Mouse (Mus musculus) T-cell, adult 2 months (primary cell): ENCODE measurements around the gene Tyw1.
"Not testable (repeated sequence)": the region's sequence is repeated elsewhere in the genome, so short reads cannot be mapped to it uniquely, and the experiment has no call there.

Experiments used
- DNase-seq: peaks from one replicate; pipeline ENCODE4 v3.0.0; 2022; ENCODE audit warnings: low spot score

The Tyw1 gene

GRCm38 (mm10) chr5:130255017-130255720 is at the start of gene Tyw1, which contains the start of gene Sbds:
TSS of gene Tyw1 (plus strand) at chr5:130255619.
TSS of gene Sbds (minus strand) at chr5:130255530.
- DNase-seq = peak; percentile 98

GRCm38 (mm10) chr5:130207299-130207698 is 48.1 kb upstream of the Tyw1 start:
- DNase-seq = no peak

GRCm38 (mm10) chr5:130212956-130213355 is 42.5 kb upstream of the Tyw1 start:
- no peak for DNase-seq

GRCm38 (mm10) chr5:130216781-130217180 is 38.6 kb upstream of the Tyw1 start, which contains the start of gene Tmem248:
TSS of gene Tmem248 (plus strand) at chr5:130217081.
- no peak for DNase-seq

- no peak for DNase-seq
Measured at GRCm38 (mm10) chr5:130217406-130217805, 38.0 kb upstream of the Tyw1 start.

- no peak for DNase-seq
Measured at GRCm38 (mm10) chr5:130218336-130218735, 37.1 kb upstream of the Tyw1 start.

- DNase-seq = no peak
Measured at GRCm38 (mm10) chr5:130221316-130221715, 34.1 kb upstream of the Tyw1 start.

- DNase-seq = no peak
Measured at GRCm38 (mm10) chr5:130221760-130222145, 33.7 kb upstream of the Tyw1 start.

GRCm38 (mm10) chr5:130222146-130223004 is 33.0 kb upstream of the Tyw1 start:
- DNase-seq = peak; percentile 91

GRCm38 (mm10) chr5:130226790-130227189 is 28.6 kb upstream of the Tyw1 start:
- DNase-seq = no peak

- DNase-seq = no peak
Measured at GRCm38 (mm10) chr5:130228120-130228519, 27.3 kb upstream of the Tyw1 start.

- no peak for DNase-seq
Measured at GRCm38 (mm10) chr5:130236302-130236701, 19.1 kb upstream of the Tyw1 start.

GRCm38 (mm10) chr5:130239236-130239635 is 16.2 kb upstream of the Tyw1 start:
- DNase-seq = no peak

- DNase-seq = no peak
Measured at GRCm38 (mm10) chr5:130239856-130240255, 15.6 kb upstream of the Tyw1 start.

GRCm38 (mm10) chr5:130241426-130241825 is 14.0 kb upstream of the Tyw1 start:
- DNase-seq = no peak

GRCm38 (mm10) chr5:130247823-130248222 is 7.6 kb upstream of the Tyw1 start:
- DNase-seq = no peak

GRCm38 (mm10) chr5:130254164-130255016 is 1.0 kb upstream of the Tyw1 start:
- DNase-seq = no peak

- DNase-seq = not testable (repeated sequence)
Measured at GRCm38 (mm10) chr5:130255799-130256525, 543 bp downstream of the Tyw1 start.

GRCm38 (mm10) chr5:130256678-130257271 is 1.4 kb downstream of the Tyw1 start:
- DNase-seq = peak; percentile 96

- DNase-seq = no peak
Measured at GRCm38 (mm10) chr5:130257303-130257702, 1.9 kb downstream of the Tyw1 start.

- DNase-seq = no peak
Measured at GRCm38 (mm10) chr5:130263454-130263853, 8.0 kb downstream of the Tyw1 start.
